Mouse (Mus musculus): ENCODE results near the gene Ndrg3. TPM values are rescaled to one million over a fixed set of nuclear protein-coding genes. Genes with fewer than 3 reads are reported as not detected.

Gene Ndrg3
- total and polyA plus RNA-seq, 3 experiments, result 16.6 to 27.5 (median 21.8) TPM

GRCm38 (mm10) chr2:157008509-157008908 lies 16.7 kb upstream of the Ndrg3 start:
- dilution Hi-C loops (cut with MboI; ENCODE audit: extremely low pct_ligation_motif_present, extremely low pct_unique_long_range_greater_than_20kb, low sequenced_read_pairs), result no loop called here
- no peak for TF ChIP-seq POLR2A (IDR thresholded peaks at IDR 0.05; ENCODE audit: low read depth, low read length)
- no peak for TF ChIP-seq ZMIZ1 (IDR thresholded peaks at IDR 0.05; ENCODE audit: low read depth, low read length)
- TF ChIP-seq CHD2 (IDR thresholded peaks at IDR 0.05; ENCODE audit: low read length), result no peak
- no peak for TF ChIP-seq CHD1 (IDR thresholded peaks at IDR 0.05; ENCODE audit: low read depth, low read length)
- TF ChIP-seq ETS1 (conservative IDR thresholded peaks at IDR 0.05; ENCODE audit: low read depth, low read length), result no peak
- TF ChIP-seq MAZ (IDR thresholded peaks at IDR 0.05; ENCODE audit: low read depth, low read length), result no peak
- no peak for TF ChIP-seq ZNF384 (IDR thresholded peaks at IDR 0.05; ENCODE audit: low read depth, low read length)
- TF ChIP-seq MYC (IDR thresholded peaks at IDR 0.05; ENCODE audit: low read depth, low read length), result no peak
- no peak for TF ChIP-seq JUN (IDR thresholded peaks at IDR 0.05; ENCODE audit: insufficient read depth, low read depth, low read length)
- TF ChIP-seq SIN3A (IDR thresholded peaks at IDR 0.05; ENCODE audit: low read length), result no peak
- TF ChIP-seq KAT2A (IDR thresholded peaks at IDR 0.05; ENCODE audit: insufficient replicate concordance, low read length), result no peak
- no peak for TF ChIP-seq GABPA (IDR thresholded peaks at IDR 0.05; ENCODE audit: insufficient replicate concordance, low read depth, low read length)
- no peak for TF ChIP-seq MAX (IDR thresholded peaks at IDR 0.05; ENCODE audit: low read length)
- TF ChIP-seq HCFC1 (IDR thresholded peaks at IDR 0.05; ENCODE audit: low read depth, low read length), result no peak
- no peak for TF ChIP-seq CTCF (conservative IDR thresholded peaks at IDR 0.05 in 1 of 2, IDR thresholded peaks at IDR 0.05 in 1 of 2; ENCODE audit: low read depth in 2 of 2, low read length in 2 of 2)
- no peak for TF ChIP-seq MAFK (IDR thresholded peaks at IDR 0.05; ENCODE audit: insufficient replicate concordance, low read length)
- TF ChIP-seq SMC3 (IDR thresholded peaks at IDR 0.05; ENCODE audit: low read depth, low read length), result no peak
- Histone ChIP-seq H3K27ac (ENCODE audit: insufficient read depth, low read depth) (no peak overlapping the region), H3K9me3 (replicated peaks; ENCODE audit: low read length) (no peaks in the 10 kb centered on the region), H3K4me3 (replicated peaks in 1 of 3; ENCODE audit: low read depth in 2 of 3, low read length in 2 of 3, poor library complexity in 1 of 3) (no peak overlapping the region), H3K27me3 (replicated peaks) (no peaks in the 10 kb centered on the region), H3K36me3 (replicated peaks in 1 of 2; ENCODE audit: control insufficient read depth in 1 of 2, insufficient read depth in 1 of 2, low read length in 1 of 2) (peaks cover 12 to 23% of the 10 kb centered on the region in 2 experiments), H3K4me2 (ENCODE audit: insufficient read depth, low read depth, poor library complexity, severe bottlenecking) (no peak overlapping the region), H3K79me2 (replicated peaks; ENCODE audit: control insufficient read depth, extremely low read depth, insufficient read depth, poor library complexity, severe bottlenecking) (no peaks in the 10 kb centered on the region), H3K9ac (ENCODE audit: insufficient read depth, low read depth) (no peak overlapping the region), H3K4me1 (ENCODE audit: control insufficient read depth in 1 of 2, insufficient read depth in 2 of 2) (peaks cover 5 to 38% of the 10 kb centered on the region in 2 experiments; a peak in 3 of 4 replicates)
- no peak for DNase-seq (ENCODE audit: extremely low read depth)
- in situ Hi-C loops (cut with MboI; ENCODE audit: low pct_ligation_motif_present, low pct_unique_long_range_greater_than_20kb, low sequenced_read_pairs), result no loop called here

GRCm38 (mm10) chr2:157007234-157007596 lies 15.4 kb upstream of the Ndrg3 start:
- in situ Hi-C loops (cut with MboI; ENCODE audit: low pct_ligation_motif_present, low pct_unique_long_range_greater_than_20kb, low sequenced_read_pairs) (no loop called here), dilution Hi-C loops (cut with MboI; ENCODE audit: extremely low pct_ligation_motif_present, extremely low pct_unique_long_range_greater_than_20kb, low sequenced_read_pairs) (no loop called here)
- H3K27ac ChIP-seq (ENCODE audit: insufficient read depth, low read depth), result peak overlapping the region; percentile 70
- no peaks in the 10 kb centered on the region for H3K9me3 ChIP-seq (replicated peaks; ENCODE audit: low read length)
- no peak for DNase-seq (ENCODE audit: extremely low read depth)
- H3K27me3 ChIP-seq (replicated peaks), result no peaks in the 10 kb centered on the region
- peak overlapping the region; percentile 74 to 85 (median 75) for H3K4me3 ChIP-seq (replicated peaks in 1 of 3; ENCODE audit: low read depth in 2 of 3, low read length in 2 of 3, poor library complexity in 1 of 3)
- H3K4me1 ChIP-seq (ENCODE audit: control insufficient read depth in 1 of 2, insufficient read depth in 2 of 2), result peaks cover 5 to 38% of the 10 kb centered on the region in 2 experiments; a peak in 3 of 4 replicates
- H3K4me2 ChIP-seq (ENCODE audit: insufficient read depth, low read depth, poor library complexity, severe bottlenecking), result peak overlapping the region; percentile 71
- H3K9ac ChIP-seq (ENCODE audit: insufficient read depth, low read depth), result peak overlapping the region; percentile 84
- peaks cover 16 to 33% of the 10 kb centered on the region in 2 experiments for H3K36me3 ChIP-seq (replicated peaks in 1 of 2; ENCODE audit: control insufficient read depth in 1 of 2, insufficient read depth in 1 of 2, low read length in 1 of 2)
- no peak for TF ChIP-seq JUN (IDR thresholded peaks at IDR 0.05; ENCODE audit: insufficient read depth, low read depth, low read length)
- TF ChIP-seq ZMIZ1 (IDR thresholded peaks at IDR 0.05; ENCODE audit: low read depth, low read length), result no peak
- no peak for TF ChIP-seq PAX5 (IDR thresholded peaks at IDR 0.05; ENCODE audit: low read length)
- no peak for TF ChIP-seq MAFK (IDR thresholded peaks at IDR 0.05; ENCODE audit: insufficient replicate concordance, low read length)
- no peak for TF ChIP-seq USF2 (conservative IDR thresholded peaks at IDR 0.05; ENCODE audit: low read depth, low read length)
- TF ChIP-seq MXI1 (IDR thresholded peaks at IDR 0.05; ENCODE audit: low read depth, low read length), result no peak
- no peak for TF ChIP-seq SIN3A (IDR thresholded peaks at IDR 0.05; ENCODE audit: low read length)
- no peak for TF ChIP-seq POLR2A (IDR thresholded peaks at IDR 0.05; ENCODE audit: low read depth, low read length)
- no peaks in the 10 kb centered on the region for H3K79me2 ChIP-seq (replicated peaks; ENCODE audit: control insufficient read depth, extremely low read depth, insufficient read depth, poor library complexity, severe bottlenecking)
